Mouse (Mus musculus) heart, adult 2 months (tissue): ENCODE measurements around the gene Rec8. TPM values are rescaled to one million over a fixed set of nuclear protein-coding genes. Genes with fewer than 3 reads are reported as not detected.

Experiments used
- DNase-seq, 2 experiments: peaks; one replicate each; pipeline ENCODE4 v3.0.0; 2021
- H3K27ac ChIP-seq: fragments of 200-600 bp; 2 replicates; pipeline ENCODE4 v1.8.1; 2022
- H3K27me3 ChIP-seq: fragments of 200-500 bp; 2 replicates; pipeline ENCODE4 v1.6.1; 2012; ENCODE audit warnings: mild to moderate bottlenecking, low read length, inconsistent platforms, mixed read lengths; ENCODE audit not compliant: control insufficient read depth, insufficient read depth
- H3K36me3 ChIP-seq: fragments of 200-500 bp; 2 replicates; pipeline ENCODE4 v1.6.1; 2012; ENCODE audit warnings: low read length, inconsistent platforms; ENCODE audit not compliant: control insufficient read depth, insufficient read depth
- H3K4me1 ChIP-seq: fragments of 200-500 bp; 2 replicates; pipeline ENCODE4 v1.6.1; 2011; ENCODE audit warnings: low read length; ENCODE audit not compliant: control insufficient read depth, insufficient read depth
- H3K4me3 ChIP-seq: fragments of 200-600 bp; 2 replicates; pipeline ENCODE4 v1.8.1; 2022
- H3K79me2 ChIP-seq: fragments of 200-500 bp; replicated peaks from 2 replicates; pipeline ENCODE4 v1.6.1; 2012; ENCODE audit warnings: mild to moderate bottlenecking, inconsistent platforms, low read length, moderate library complexity, mixed read lengths; ENCODE audit not compliant: control insufficient read depth, insufficient read depth
- H3K9ac ChIP-seq: fragments of 200-500 bp; 2 replicates; pipeline ENCODE4 v1.6.1; 2012; ENCODE audit warnings: low read depth, mild to moderate bottlenecking, control low read depth, inconsistent platforms, low read length, mixed read lengths
- CTCF ChIP-seq: fragments of 200-600 bp; IDR thresholded peaks from 2 replicates; pipeline ENCODE4 v1.8.1; 2022; ENCODE audit warnings: antibody characterized with exemption, mild to moderate bottlenecking, moderate library complexity
- EP300 ChIP-seq: fragments of 200-500 bp; IDR thresholded peaks from 2 replicates; pipeline ENCODE4 v1.6.1; 2011; ENCODE audit warnings: low read depth, low read length, control low read depth; ENCODE audit not compliant: insufficient read depth
- POLR2A ChIP-seq: fragments of 200-500 bp; IDR thresholded peaks from 2 replicates; pipeline ENCODE4 v1.6.1; 2011; ENCODE audit warnings: mild to moderate bottlenecking, low read depth, low read length, control low read depth; ENCODE audit not compliant: insufficient read depth
- WGBS: fragments of 180-500 bp; shearing (Covaris S2); methylation state at CpG from one replicate; pipeline ENCODE4 v1.1.7; 2018; 5-methylcytosine and 5-hydroxymethylcytosine counted together
- intact Hi-C: fragments of 180-260 bp; cut with DNase I; formaldehyde crosslinking; loops from one replicate; pipeline ENCODE4 v1.15.1; 2025
- polyA plus RNA-seq: library from polyadenylated mRNA; depleted of rRNA; stranded (reverse); fragments of >200 nt; gene quantifications from 2 replicates; pipeline ENCODE4 v1.2.3, GENCODE M21; 2012
- total RNA-seq, 2 experiments: library from RNA; stranded (reverse); gene quantifications; 2 replicates each; pipeline ENCODE4 v1.2.3; 2021

The Rec8 gene
- total and polyA plus RNA-seq, 3 experiments: 0.29 to 0.32 TPM; not detected in 1

GRCm38 (mm10) chr14:55577871-55578667 is 39.8 kb upstream of the Rec8 start, which contains the start of gene Psme1:
TSS of gene Psme1 (plus strand) at chr14:55578123.
- H3K4me1 ChIP-seq: peaks cover 3% of the 10 kb centered on the region; the same call in 1 of the 2 replicates
- no peaks in the 10 kb centered on the region for H3K27me3 ChIP-seq
- intact Hi-C loops: loop anchor here (1.0 kb wide), 1 partner anchor 18 kb away; the partner anchor contains the start of genes A730061H03Rik and Dcaf11
- H3K4me3 ChIP-seq: peak within 1 kb of the TSS; percentile 98
- peak within 1 kb of the TSS; percentile 95 for H3K9ac ChIP-seq
- peak within 1 kb of the TSS; percentile 94 for H3K27ac ChIP-seq
- H3K79me2 ChIP-seq: 0 out of 2 replicates have a peak, but pooled peaks cover 4% of the 10 kb centered on the region
- WGBS: under 1% methylated on average over 32 of the region's 32 CpGs
- peak; percentile 86 to 90 for DNase-seq
- no peaks in the 10 kb centered on the region for H3K36me3 ChIP-seq
- no peak for TF ChIP-seq CTCF
- peak; percentile 84 for TF ChIP-seq POLR2A
- TF ChIP-seq EP300: 0 out of 2 replicates have a peak, but pooled peaks have one; percentile 18

- Histone ChIP-seq H3K79me2 (0 out of 2 replicates have a peak, but pooled peaks cover 4% of the 10 kb centered on the region), H3K27me3 (no peaks in the 10 kb centered on the region), H3K4me3 (peak overlapping the region; percentile 98), H3K36me3 (no peaks in the 10 kb centered on the region), H3K9ac (peak overlapping the region; percentile 95), H3K27ac (peak overlapping the region; percentile 94), H3K4me1 (peaks cover 3% of the 10 kb centered on the region; the same call in 1 of the 2 replicates)
- WGBS: 23% methylated on average over 6 of the region's 6 CpGs
- peak in 1 of 2 experiments; percentile 73 for DNase-seq
- intact Hi-C loops: loop anchor here (1.0 kb wide), 1 partner anchor 18 kb away; the partner anchor contains the start of genes A730061H03Rik and Dcaf11
- TF ChIP-seq CTCF: no peak
- TF ChIP-seq EP300: no peak
- no peak for TF ChIP-seq POLR2A
Observed at GRCm38 (mm10) chr14:55578668-55579269, 39.1 kb upstream of the Rec8 start.

GRCm38 (mm10) chr14:55579511-55580496 is 38.0 kb upstream of the Rec8 start:
- 85% methylated on average over 23 of the region's 23 CpGs for WGBS
- H3K36me3 ChIP-seq: no peaks in the 10 kb centered on the region
- peaks cover 3% of the 10 kb centered on the region; the same call in 1 of the 2 replicates for H3K4me1 ChIP-seq
- no peaks in the 10 kb centered on the region for H3K27me3 ChIP-seq
- intact Hi-C loops: no loop called here
- TF ChIP-seq POLR2A (peak; percentile 33; the same call in 1 of the 2 replicates), EP300 (no peak), CTCF (no peak)
- H3K9ac ChIP-seq: no peak overlapping the region
- H3K79me2 ChIP-seq: 0 out of 2 replicates have a peak, but pooled peaks cover 4% of the 10 kb centered on the region
- H3K27ac ChIP-seq: no peak overlapping the region
- DNase-seq: no peak
- no peak overlapping the region for H3K4me3 ChIP-seq

- no peak for DNase-seq
- Histone ChIP-seq H3K27ac (no peak overlapping the region), H3K27me3 (no peaks in the 10 kb centered on the region), H3K36me3 (no peaks in the 10 kb centered on the region; the same call in 1 of the 2 replicates), H3K9ac (no peak overlapping the region), H3K4me1 (peaks cover 6% of the 10 kb centered on the region), H3K4me3 (no peak overlapping the region), H3K79me2 (0 out of 2 replicates have a peak, but pooled peaks cover 4% of the 10 kb centered on the region)
- intact Hi-C loops: no loop called here
- 93% methylated on average over 16 of the region's 16 CpGs for WGBS
- no peak for TF ChIP-seq EP300
- TF ChIP-seq CTCF: no peak
- no peak for TF ChIP-seq POLR2A
Observed at GRCm38 (mm10) chr14:55580731-55581130, 37.1 kb upstream of the Rec8 start.

GRCm38 (mm10) chr14:55581981-55582681 is 35.7 kb upstream of the Rec8 start:
- H3K4me3 ChIP-seq: no peak overlapping the region
- no peak overlapping the region for H3K9ac ChIP-seq
- H3K79me2 ChIP-seq: 0 out of 2 replicates have a peak, but pooled peaks cover 4% of the 10 kb centered on the region
- TF ChIP-seq POLR2A (no peak), EP300 (no peak), CTCF (peak; percentile 72)
- no peaks in the 10 kb centered on the region for H3K27me3 ChIP-seq
- DNase-seq: no peak
- WGBS: 74% methylated on average over 9 of the region's 9 CpGs
- peaks cover 6% of the 10 kb centered on the region for H3K4me1 ChIP-seq
- no peaks in the 10 kb centered on the region; the same call in 1 of the 2 replicates for H3K36me3 ChIP-seq
- intact Hi-C loops: no loop called here
- no peak overlapping the region for H3K27ac ChIP-seq
